Mouse (Mus musculus) colon, adult 2 months (tissue): ENCODE data around the gene Cldn22. TPM values are rescaled to one million over a fixed set of nuclear protein-coding genes. Genes with fewer than 3 reads are reported as not detected.

Experiments
- polyA plus RNA-seq: library from polyadenylated mRNA; depleted of rRNA; stranded (reverse); fragments of >200 nt; gene quantifications from 2 replicates; pipeline ENCODE4 v1.2.3, GENCODE M21; 2012; rRNA removed

The Cldn22 gene
- polyA plus RNA-seq = 0.88 TPM in 2 replicates

GRCm38 (mm10) chr8:47824182-47824581 is at the start of gene Cldn22:
TSS of gene Cldn22 (plus strand) at chr8:47824482.

GRCm38 (mm10) chr8:47821843-47822242 is 2.4 kb upstream of the Cldn22 start, which contains the start of gene Cldn24:
TSS of gene Cldn24 (plus strand) at chr8:47822143.

Other genes starting within 250 kb of the Cldn22 start
- gene Ing2, start 148.9 kb upstream of the Cldn22 start, polyA plus RNA-seq = 2.3 and 2.7 TPM in 2 replicates
- gene Cdkn2aip, start 110.5 kb upstream of the Cldn22 start, polyA plus RNA-seq = 22.2 and 22.8 TPM in 2 replicates
- not detected in 2 replicates for gene Cldn24, start 2.3 kb upstream of the Cldn22 start, polyA plus RNA-seq
- 6.1 and 6.6 TPM in 2 replicates for gene Wwc2, start 166.4 kb downstream of the Cldn22 start, polyA plus RNA-seq